Mouse (Mus musculus): ENCODE results near the gene Sdhc.
"Not testable (repeated sequence)": the region's sequence is repeated elsewhere in the genome, so short reads cannot be mapped to it uniquely, and the experiment has no call there.

Gene Sdhc

DNA sequence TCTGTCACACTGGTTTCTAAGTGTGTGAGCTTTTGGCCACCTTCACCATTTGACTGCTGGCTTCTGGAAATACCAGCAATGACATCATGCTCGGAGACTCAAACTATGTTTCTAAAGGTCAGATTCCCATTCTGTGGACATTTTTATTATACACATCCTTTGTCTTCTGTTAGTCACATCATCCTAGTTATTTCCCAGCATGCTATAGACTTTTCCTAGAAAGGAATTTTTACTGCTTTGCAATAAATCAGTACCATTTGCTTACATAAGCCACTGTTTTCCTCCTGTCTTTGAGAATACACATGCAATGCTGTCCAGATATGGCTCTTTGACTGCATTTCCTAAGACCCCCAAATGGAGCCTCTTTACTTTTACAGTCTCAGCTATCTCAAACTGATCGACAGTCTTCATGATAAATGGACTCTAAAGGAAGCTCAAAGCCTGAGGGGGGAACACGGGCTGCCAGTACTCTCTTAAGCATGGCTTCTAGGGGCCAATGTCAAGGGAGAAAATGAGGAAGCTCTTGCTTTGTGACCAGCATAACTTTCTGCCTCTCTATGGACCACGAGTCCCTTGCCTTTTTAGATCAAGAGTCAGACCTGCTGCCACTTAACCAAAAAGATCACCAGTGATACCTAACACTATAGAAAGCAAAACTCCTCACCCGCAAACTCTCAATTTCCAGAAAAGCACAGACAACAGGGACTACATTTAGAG, 15.4 kb upstream of the Sdhc start:
- DNase-seq: no peak

DNA sequence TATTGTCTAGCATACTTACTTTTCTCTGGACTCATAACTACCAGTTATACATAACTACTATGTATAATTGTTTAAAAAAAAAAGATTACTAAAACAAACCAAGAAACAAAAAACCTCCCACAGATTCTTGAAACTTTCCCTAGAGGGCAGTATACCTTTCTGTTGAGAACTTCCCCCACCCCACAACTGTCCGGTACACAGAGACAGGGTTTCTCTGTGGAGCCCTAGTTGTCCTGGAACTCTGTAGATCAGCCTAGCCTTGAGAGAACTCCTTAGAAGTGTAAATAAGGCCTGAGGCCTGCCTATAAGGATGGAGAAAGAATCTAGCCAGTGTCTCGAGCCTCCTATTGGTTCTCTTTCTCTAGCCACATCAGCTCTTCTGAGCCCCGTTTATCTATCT, 13.9 kb upstream of the Sdhc start:
- DNase-seq: peak; percentile 67

DNA sequence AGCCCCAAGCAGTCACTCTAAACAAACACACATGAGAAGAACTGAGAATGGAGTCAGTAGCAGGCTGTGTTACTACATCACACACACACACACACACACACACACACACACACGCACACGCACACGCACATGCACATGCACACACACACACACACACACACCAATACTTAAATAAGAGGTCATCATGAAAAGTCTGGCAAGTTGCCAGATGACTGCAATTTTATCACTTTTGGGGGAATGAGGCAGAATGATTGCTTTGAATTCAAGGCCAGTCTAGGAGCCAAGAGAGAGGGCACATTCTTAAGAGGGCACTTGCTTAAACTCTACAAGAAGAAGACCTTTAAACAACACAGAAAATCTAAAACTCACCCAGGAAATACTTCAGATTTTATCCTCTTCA, 12.1 kb upstream of the Sdhc start:
- DNase-seq: no peak

DNA sequence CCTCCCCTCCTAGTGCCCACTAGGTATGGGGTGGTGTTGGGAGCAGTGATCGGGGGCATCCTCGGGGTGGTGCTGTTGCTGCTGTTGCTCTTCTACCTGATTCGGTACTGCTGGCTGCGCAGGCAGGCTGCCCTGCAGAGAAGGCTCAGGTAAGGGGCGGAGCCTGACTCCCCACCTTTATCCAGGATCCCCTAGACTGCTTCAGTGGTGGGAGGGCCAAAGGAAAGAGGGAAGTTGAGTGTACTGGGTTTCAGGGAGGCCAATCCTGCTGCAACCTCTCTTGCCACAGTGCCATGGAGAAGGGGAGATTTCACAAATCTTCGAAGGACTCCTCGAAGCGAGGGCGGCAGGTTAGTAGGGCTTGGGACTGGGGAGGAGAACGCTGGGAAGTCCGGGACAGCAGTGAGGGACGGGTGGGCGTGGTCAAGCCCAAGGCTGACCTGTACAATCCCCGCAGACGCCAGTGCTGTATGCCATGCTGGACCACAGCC, 9.1 kb upstream of the Sdhc start:
- no peak for DNase-seq

DNA sequence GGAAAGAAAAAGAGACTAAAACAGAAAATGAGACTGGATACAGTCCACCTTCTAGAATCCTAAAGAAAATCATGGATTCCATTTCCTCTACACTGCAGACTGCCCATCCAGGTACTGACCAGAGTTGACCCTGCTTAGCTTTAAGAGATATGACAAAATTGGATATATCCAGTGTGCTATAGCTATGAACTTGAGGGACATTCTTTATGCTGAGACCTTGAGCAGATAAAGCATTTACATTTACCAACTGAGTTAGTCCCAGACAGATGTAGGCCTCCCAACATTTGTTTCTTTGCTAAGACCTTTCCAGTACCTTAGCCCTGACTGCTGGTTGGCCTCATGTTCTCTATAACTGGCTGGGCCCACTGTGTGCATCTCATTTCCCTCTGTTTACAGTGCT, 7.6 kb upstream of the Sdhc start:
- no peak for DNase-seq

DNA sequence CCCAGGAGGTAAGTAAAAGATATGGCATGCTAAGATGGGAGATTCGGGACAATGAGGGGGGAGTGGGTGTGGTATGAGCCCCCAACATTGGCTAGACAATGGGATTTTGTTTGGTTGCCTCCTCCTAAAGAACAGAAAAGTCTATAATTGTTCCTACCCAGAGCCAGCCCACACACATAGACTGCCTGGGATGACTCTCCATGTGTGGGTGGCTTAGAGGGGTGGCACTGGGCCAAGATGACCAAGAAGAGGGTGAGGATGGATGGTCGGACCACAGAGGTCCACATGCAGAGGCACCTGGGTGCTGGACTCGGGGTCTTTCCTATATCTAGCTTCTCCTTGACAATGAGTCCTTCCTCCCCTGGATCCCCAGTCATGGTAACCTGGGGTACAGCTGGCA, 6.2 kb upstream of the Sdhc start:
- DNase-seq: no peak

DNA sequence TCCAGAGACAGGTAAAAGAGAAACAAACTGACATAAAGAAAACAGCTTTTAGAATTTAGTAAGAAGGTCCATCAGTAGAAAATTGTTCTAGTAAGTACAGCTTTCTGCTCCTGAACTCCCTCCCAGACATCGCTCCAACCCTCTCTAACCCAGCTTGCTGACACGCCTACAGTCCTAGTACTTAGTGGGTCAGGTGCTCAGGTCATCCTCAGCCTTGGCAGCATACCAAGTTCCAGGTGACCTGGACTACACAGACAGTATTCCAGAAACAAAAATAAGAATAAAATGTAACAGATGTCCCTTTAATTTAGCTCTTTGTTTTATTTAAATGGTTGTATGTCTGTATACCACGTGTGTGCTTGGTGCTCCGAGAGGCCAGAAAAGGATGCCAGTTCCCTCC, 1.6 kb upstream of the Sdhc start:
- DNase-seq: no peak

DNA sequence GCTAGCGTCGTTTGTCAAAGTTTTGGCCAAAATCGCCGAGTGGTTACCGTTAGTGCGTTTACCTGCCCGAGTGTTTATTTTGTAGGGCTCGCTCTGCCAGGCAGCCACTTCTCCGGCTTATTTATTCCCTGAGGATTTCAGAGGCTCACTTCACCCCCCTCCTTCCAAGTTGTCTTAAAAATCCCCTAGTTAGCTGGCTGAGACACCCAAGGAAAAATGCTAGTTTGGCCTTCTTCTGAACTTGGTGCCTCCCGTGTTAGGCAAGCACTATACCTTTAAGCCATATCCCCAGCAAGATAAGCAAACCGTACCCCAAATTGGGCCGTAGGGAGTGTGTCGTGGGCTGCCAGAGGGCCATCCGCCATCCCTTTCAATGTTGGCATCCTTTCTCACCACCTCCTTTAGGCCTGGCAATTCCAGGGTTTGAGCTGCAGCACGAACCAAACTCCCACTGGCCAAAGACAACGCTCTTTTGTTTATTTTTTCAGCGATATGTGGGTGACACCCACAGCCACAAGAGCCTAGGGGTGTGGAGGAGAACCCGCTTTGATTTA, 512 bp upstream of the Sdhc start:
- DNase-seq: peak; percentile 26

DNA sequence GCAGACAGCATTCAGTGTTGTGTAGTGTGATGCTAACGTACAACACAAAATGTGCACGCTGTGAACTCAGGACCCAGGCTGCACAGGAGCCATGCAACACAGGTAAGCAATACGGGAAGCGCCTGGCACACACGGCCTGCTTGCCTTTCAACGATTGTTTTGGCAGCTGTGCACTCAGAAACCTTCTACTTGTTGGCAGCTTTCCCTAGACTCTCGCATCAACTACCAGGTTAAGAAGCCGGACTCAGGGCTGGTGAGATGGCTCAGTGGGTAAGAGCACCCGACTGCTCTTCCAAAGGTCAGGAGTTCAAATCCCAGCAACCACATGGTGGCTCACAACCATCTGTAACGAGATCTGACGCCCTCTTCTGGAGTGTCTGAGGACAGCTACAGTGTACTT, 7.4 kb downstream of the Sdhc start:
- DNase-seq: not testable (repeated sequence)

DNA sequence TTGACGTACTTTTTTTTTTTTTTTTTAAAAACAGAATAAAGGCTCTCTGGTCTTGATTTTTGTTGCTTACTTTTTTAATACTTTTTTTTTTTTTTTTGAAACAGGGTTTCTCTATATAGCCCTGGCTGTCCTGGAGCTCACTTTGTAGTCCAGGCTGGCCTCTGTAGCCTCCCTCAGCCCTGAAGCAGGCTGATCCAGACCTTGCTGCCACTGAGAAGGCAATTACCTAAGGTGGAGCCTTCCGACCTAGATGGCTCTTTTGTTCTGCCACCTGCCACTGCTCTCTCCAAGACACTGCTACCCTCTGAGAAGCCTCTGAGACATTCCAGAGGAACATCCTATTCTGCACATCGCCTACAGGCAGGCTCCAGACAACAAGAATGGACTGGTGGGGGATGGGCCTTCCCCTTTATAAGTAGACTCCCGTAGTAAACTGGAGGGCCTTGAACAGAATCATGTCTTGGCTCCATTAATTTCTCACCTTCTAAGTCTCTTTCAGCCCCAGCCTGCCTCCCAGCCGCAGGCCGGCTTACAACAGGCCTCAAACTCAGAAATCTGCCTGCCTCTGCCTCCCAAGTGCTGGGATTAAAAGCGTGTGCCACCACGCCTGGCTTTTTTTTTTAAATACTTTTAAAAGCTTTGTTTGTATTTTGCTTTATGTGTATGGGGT, 12.8 kb downstream of the Sdhc start:
- DNase-seq: not testable (repeated sequence)

DNA sequence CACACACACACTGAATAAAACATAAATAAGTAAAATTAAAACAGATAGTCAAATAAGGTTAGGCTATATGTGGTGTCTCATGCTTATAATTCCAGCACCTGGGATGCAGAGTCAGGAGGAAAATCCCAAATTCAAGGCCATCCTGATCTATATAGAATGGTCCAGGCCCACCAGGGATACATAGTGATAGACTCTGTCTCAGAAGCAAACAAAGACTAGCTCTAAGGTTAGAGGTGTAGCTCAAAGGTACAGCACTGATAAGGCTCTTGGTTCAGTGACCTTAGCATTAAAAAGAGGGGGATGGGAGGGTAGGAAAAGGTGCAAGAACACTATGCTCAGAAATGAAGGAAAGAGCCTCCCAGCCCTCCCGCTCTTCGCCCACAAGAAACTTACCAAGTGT, 14.8 kb downstream of the Sdhc start:
- DNase-seq: no peak

DNA sequence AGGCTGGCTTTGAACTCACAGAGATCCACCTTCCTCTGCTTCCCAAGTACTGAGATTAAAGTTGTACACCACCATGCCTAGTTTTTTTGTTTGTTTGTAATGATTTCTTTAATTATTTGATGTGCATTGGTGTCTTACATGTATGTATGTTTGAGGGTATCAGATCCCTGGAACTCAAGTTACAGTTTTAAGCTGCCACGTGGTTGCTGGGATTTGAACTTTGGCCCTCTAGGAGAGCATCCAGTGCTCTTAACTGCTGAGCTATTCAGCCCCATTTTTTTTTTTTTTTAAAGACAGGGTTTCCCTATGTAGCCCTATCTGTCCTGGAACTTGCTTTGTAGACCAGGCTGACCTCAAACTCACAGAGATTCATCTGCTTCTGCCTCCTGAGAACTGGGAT, 19.4 kb downstream of the Sdhc start:
- DNase-seq: no peak

DNA sequence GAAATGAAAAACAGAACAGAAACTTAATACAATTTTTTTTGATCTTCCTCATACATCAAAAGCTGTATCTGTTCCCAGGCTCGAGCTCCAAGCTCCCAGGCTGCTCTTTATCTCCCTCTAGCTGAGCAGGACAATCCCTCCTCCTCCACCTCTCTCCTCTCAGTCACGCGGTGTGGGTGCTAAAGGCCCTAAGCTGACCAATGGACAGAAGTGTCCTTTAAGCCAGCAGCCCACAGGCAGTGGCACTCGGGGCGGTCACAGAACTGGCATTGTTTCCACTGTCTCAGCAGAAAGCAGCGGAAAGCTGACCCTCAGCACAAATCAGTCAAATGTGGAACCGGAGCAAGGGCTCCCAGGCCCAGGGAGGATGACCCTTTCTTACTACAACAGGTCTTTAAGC, 21.2 kb downstream of the Sdhc start:
- DNase-seq: no peak

DNA sequence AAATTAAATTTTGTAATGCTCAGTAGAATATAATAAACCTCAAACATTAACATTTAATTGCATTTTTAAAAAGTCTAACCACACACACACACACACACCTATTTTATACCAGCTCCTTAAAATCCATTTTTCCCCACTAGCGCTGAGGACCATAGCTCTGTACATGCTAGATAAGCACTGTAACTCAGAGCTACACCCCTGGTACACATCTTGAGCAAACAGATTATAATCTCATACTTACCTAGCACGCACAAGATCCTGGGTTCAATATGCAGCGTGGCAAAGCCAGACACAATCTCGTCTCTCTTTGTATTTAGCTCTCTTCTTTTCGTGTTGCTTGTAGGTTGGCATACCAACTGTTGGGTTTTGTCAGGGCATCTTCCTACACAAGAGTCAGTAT, 26.0 kb downstream of the Sdhc start:
- no peak for DNase-seq

DNA sequence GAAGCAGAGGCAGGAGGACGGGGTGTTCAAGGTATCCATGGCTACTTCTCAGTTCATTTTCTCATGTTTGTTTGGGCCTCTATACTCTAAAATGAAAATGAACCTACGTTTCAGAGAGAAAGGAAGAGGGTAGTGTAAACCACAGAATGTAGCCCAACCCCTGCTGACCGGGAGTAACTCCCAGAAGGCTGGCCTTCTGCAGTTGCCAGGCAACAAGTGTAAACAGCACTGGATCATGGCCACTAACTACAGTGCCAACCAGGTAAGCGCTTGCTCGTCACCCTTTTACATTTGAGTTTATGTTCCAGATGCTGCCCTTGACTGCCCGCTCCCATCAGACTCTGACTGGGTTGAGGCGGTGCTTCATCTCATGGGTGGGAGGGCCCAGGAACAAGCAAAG, 27.5 kb downstream of the Sdhc start:
- peak; percentile 28 for DNase-seq

DNA sequence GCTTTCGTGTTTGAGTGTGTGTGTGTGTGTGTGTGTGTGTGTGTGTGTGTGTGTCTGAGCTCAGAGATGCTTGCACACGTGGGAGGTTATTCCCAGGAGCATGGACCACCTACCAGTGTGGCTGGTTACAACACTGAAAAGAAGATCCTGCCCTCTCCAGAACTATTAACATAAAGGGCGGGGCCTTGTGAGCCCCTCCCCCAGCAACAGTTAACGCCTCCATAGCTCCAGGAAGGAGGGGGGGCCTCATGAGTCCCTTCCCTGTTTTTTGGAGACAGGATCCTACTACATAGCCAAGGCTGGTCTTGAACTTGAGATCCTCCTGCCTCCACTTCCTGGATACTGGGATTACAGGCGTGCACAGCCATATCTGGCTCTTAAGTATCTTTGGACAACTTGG, 28.6 kb downstream of the Sdhc start:
- DNase-seq: no peak

DNA sequence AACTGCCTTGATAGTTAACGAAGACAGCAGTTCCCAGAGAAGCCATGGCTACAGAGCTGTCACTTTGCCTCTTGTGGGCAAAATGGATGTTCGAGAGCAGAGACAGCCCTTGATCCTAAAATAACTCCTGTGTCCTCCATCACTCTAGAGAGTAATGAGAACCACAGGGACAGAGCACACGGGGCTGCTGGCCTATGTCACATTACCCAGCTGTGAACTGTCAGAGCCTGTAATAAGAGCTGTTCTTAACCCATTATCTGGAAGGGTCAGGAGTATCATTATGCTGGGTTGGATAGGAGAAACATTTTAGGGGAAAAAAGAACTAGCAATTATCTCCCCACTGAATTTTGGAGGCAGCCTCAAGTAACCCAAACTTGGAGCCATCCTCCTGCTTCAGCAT, 29.5 kb downstream of the Sdhc start:
- no peak for DNase-seq

DNA sequence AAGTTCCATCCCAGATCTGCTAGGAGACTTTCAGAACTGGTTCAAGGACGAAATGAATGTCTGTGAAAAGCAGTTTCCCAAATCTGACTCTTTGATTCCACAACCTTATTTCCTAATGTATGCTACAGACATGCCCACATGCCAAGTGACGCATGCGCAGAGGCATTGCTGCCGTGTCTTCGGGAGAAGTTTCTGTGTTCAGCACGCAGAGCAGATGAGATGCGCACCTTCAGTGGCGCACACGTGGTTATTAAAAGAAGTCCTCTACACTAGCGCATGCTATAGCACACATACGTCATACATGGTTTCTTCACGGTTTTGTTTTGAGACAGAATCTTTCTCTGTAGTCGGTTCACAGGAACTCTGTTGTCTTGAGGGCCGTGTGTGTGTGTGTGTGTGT, 31.0 kb downstream of the Sdhc start:
- DNase-seq: no peak

DNA sequence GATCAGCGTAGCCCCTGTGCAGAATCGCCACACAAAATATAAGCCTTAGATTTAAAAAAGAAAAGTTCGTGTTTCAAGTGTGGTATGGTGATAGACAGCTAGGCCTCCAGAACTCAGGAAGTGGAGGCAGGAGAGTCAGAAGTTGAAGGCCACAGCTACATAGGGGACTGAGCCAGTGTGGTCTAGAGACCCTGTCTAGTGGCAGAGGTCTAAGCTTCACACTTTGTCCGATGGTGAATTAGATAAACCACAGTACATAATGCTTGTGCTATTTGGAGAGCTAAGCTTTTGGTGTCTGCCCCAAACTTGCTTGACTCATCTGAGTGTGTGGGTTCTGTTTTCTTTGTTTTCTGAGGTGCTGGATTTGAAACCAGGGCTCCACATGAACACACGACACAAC, 31.4 kb downstream of the Sdhc start:
- DNase-seq: no peak

DNA sequence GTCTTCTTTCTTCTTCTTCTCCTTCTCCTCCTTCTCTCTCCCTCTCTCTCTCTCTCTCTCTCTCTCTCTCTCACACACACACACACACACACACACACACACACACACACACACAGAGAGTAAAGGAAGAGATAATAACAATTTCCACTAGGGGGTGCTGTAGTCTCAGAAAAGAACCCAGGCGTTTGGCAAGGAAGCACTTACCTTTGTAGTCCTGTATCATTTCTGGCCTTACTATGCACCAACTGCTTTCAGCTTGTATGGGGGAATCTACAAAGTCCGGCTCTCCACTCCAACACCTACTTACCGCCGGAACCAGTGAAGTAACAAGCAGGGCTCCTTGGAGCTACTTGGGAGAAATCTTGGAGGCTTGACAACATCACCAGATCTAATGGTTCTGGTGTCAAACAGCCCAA, 32.1 kb downstream of the Sdhc start:
- DNase-seq: peak; percentile 84

DNA sequence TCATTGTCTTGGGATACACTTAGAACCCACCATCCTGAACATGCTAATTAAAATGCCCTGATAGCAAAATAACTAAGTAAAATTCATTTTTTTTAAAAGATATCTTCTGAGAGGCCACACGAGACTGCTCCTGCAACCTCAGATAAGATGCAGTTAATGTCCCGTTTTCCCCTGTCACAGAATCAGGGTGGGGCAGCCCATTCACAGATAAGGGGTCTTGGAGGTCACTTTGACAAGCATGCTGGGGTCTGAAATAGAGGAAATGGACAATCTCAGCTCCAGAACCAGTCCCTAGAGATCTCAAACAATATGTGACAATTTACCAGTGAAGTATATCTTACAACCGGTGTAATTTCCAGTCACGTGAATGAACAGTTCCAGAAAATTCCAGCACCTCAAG, 34.1 kb downstream of the Sdhc start:
- no peak for DNase-seq

DNA sequence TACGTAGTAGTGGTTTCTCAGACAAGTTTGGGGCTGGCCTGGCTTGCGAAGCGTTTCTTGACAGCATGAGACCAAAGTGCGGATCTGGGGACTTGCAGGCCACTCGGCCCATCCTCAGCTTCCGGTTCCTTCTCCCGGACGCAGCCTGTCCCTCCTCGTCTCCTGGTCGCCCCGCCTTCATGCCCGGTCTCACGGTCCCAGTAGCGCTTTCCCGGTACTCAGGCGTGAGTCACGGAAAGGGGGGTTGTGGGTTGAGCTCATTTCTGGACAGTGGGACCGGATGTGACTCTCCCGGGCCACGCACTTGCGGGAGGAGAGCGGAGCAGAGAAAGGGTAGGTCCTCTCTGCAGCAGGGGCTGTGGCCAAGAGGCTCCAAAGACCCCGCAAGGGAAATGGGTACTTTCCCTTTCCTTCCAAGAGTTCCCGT, 36.5 kb downstream of the Sdhc start, which contains the start of gene Cfap126:
Gene Cfap126, plus strand, starts transcription at position 46 of the 427 bp plus-strand sequence.
- peak; percentile 82 for DNase-seq

DNA sequence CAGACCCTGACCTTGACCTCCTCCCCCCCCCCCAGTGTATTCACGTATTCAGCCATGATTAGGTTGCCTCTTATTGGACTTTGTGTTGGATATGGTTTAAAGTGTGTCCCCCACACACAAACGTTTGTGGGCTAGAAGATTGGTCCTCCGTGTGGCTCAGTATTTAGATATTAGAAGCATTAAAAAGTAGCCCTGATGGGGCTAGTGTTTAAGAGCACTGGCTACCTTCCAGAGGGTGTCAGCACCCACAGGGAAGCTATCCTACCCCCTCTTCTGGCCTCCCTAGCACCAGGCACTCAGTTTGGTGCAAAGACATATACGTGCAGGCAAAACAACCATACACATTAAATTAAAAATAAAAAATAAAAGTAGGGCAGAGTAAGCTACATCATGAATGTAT, 37.4 kb downstream of the Sdhc start:
- DNase-seq: no peak

All from embryo, embryonic 11 days (tissue).